Mouse (Mus musculus) retina, postnatal 7 days (tissue): Measurements from ENCODE around the gene Ermn.

Source experiments
- DNase-seq: peaks from one replicate; pipeline ENCODE4 v3.0.0-alpha.2; 2012; ENCODE audit warnings: low read depth, low spot score

Ermn gene

DNA sequence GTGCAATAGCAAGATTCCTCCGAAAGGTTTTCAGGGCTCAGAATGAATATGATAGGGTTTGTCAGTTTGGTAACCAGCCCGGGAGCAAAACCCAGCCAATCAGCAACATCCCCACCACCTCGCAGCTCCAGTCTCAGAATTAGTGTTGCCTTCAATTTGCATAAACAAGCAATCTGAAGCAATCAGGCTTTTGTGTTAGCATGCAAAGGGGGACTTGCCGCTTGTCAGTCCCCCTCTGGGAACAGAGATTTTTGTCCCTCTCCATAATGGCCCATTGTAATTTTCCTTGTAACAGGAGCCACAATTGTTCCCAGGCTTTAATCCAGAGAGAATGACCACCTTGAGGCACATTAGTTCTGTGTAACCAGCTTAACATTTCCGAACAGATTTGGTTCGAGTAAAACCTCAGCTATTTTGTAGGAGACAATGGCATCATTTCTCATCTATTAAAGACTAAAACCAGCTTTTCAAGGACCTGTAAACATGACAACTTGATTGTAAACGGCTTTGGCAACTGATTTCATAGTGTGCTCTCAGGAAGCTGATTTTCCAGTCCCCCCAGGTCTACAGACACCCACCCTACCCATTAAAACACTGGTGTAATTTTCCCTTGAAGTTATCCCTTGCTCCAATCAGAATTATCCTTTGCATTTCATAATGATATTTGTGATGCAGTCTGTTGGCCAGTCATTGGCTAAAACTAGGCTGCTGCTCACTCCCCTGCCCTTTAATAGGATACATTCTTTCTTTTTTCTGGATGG, at the start of gene Ermn:
Ermn (minus strand) TSS at position 44 of the 761 bp plus-strand sequence.
- peak; percentile 5 for DNase-seq

DNA sequence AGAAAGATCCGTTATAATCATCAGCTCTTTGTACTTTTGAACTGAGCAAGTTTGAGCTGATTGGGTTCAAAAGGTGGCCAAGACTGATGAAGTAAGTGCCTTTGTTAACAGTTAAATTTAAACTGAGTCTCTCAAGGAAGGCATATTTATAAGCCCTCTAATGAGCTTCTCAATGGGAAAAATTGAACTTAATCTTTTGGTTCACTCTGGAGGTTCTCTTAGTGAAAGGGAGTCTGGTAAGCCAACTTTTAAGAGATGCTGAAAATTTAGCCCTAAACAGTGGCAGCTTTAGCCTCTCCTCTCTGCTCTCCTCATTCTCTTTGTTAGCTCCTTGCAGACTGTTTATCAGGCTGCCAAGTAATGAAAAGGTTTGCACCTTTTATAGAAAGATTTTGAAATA, 42.2 kb upstream of the Ermn start:
- no peak for DNase-seq

DNA sequence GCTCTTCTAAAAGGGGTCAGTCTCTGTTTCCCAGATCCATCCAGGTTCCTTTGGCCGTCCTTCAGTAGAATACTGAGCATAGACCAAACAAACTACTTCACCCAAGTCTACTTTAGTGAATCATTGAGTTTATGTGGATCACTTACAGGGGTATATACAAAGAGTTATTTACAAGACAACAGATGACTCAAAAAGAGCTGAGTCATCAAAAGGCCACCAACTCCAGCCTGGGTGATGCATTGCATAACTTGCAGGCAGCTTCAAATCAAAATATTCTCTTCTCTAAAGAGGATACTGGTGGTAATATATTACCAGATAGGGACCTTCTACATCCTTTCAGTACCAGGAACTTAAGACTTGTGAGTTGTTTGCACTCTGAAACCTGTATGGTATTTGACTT, 33.8 kb upstream of the Ermn start:
- no peak for DNase-seq

DNA sequence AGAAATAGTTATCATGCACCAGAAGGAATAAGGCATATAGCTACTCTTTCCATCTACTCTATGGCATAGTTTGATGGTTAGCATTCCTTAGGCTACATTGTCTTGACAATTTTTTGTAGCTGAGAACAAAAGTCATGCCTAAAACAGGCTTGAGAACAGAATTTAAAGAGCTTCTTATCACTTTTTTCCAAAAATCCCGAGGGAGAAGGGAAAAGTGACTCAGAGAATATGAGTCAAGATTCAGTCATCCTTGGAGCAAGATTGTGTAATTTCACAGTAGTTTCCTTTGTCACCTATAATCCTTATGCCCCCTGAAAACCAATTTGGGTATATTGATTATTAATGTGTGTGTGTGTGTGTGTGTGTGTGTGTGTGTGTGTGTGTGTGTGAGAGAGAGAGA, 27.2 kb upstream of the Ermn start:
- no peak for DNase-seq

DNA sequence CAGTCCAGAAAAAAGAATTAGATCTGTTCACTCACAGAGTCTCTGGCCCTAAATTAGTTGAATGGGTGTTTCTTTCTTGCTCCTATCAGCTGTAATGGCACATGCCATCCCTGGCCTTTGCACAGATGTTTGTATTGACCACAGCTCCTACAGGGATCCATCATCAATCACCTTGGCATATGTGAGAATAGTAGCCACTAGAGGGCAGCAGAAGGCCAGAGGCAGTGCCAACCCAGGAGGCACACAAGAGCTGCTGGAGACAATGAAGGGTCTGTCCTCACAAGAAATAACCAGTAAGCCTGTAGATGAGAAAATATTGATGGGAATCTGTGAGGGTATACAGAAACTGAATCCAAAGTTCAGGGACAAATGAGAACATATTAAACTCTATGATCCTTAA, 2.7 kb upstream of the Ermn start:
- DNase-seq = peak; percentile 25

DNA sequence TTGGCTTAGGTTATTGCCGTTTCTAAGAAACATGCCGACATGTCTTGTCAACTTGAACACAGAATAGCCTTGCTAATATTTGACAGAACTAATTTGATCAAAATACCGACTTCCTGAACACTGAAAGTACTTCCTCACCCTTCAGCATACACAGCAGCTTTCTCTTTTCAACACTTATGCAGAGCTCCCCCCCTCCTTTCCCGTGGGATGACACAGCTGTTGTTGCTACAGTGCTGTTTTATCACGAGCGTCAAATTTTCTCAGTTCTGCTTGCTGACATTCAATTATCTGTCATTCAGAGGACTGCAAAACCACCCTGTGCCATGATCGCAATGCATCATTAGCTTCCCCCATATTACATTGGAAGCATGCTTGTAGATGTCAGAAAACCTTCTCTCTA, 10.8 kb downstream of the Ermn start:
- no peak for DNase-seq

DNA sequence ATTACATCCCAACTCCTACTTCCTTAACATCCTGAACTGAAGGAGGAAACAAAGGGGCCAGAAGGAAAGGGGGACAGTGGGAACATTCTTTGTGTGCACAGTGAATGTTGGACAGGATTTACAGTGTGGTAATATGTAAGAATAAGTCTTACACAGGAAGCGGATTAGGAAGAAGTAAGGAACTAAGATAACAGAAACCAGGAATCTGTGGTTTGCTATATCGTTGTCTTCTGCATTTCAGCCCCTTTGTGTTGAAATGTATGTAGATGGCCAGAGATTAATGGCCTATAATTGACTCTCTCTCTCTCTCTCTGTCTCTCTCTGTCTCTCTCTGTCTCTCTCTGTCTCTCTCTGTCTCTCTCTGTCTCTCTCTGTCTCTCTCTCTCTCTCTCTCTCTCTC, 15.7 kb downstream of the Ermn start:
- no peak for DNase-seq

DNA sequence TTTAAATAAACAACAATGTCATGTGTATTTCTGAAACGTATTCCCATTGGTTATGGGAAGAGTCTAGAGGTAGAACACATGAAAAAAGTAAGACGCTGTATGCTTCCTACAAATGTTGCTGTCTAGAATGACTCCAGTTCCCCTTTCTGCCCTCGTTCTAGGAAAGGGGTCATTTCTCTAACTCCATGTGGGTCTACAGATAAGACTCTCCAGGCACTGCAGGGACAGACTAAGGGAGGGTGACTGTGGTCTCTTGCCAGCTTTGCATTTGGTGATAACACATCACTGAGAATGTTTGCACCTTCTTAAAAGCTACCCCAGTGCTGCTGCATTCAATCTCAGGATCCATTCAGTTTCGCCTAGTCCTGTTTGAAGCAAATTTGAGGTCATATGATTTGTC, 17.0 kb downstream of the Ermn start:
- no peak for DNase-seq

DNA sequence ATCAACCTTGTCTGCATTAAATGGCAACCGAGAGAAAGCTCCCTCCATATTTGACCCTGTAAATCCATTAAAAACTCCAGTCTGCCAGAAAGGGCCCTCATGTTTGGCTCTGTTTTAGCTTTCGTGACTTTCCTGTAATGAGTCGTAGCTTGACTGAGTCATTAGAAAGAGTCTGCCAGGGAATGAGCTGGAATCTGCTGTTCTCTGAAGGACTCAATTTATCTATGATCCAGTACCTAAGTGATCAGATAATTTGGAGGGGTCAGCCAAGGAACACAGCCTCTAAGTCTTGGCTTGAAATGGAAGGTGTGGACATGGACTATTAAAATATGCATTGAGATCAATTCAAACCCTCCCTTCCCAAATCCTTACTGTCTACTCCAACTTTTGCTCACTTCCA, 21.2 kb downstream of the Ermn start:
- DNase-seq = no peak

DNA sequence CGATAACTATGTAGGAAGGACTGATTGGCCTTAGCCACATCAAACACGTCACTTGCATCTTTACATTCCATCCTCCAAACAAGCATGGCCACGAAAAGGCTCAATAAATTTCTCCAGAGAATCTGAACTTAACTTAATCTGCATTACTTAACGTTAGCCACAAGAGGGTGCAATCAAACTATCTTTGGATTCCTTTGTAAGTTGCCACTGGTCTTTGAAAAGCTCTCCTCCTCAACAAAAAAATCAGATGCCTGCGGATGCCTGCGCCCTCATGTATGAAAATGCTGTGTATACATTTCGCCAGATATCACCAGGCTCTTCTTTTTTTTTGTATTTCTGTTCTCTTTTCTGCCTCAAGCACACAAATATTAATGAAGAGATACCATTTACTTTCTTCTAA, 23.3 kb downstream of the Ermn start:
- peak; percentile 21 for DNase-seq

DNA sequence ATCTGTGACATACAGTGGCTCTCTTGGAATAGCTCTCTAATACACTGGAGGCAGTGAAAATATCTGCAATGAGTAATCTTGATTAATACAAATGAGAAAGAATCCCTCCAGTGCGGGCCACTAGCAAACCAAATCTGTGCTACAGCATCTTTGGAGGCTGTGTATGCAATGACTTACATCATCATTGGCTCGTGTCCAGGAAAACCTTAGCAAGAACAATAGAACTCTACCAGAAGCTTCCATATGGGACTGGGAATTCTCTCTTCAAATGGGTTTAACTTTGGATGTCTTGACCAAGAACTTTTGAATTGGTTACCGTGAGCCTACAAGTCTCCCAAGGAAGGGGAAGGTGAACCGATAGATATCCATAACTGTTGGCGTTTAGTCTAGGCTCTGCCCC, 25.9 kb downstream of the Ermn start:
- no peak for DNase-seq

DNA sequence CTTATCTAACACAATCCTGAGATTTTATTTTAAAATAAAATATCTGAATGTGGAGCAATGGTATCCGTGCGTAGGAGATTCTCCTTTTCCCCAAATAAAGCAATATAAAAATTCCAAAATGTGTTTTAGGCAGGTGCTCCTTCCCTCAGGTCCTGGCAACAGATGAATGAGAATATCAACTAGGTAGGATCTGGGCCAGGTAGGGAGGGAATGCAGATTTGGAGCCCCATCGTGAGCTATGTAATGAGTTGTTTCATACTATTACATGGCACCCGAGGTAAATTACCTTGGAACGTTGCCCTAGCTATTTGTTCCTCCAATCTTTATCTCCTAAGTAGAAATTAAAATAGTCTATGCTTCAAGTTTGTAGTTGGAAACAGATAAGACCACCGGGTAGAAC, 29.1 kb downstream of the Ermn start:
- DNase-seq = no peak

DNA sequence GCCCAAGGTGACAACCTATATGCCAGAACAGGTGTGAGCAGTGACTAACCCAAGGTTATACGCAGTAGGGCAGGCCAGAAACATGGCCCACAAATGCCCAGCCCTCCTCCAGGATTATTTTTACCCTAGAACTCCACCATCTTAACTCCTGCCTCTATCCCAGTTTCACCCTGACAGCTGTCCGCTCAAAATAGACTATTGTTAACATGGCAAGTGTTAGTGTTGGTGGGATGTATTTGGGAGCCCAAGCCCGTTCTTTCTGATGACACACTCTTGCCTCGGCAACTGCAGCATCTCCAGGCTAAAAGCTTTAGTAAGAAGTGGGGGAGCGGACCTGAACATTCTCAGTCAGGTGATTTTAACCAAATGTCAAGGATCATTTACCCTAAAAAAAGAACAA, 45.6 kb downstream of the Ermn start:
- no peak for DNase-seq

DNA sequence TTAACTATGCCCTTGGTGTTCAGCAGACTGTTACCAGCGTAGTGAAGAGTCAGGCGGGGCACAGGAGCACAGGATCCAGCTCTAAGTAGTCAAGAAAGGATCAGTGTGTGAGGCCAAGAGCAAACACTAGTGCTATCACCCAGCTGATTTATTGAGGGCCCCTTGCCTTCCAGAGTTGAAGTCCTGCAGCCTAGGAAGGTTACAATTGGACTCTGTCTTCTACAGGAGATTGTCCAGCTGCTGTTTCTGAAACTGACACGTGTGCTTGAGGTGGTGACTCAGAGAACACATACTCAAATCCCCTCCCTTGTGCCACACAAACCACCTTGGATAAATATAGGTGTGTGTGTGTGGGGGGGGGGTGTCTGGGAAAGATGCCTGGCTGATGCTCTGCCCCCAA, 51.2 kb downstream of the Ermn start:
- no peak for DNase-seq

DNA sequence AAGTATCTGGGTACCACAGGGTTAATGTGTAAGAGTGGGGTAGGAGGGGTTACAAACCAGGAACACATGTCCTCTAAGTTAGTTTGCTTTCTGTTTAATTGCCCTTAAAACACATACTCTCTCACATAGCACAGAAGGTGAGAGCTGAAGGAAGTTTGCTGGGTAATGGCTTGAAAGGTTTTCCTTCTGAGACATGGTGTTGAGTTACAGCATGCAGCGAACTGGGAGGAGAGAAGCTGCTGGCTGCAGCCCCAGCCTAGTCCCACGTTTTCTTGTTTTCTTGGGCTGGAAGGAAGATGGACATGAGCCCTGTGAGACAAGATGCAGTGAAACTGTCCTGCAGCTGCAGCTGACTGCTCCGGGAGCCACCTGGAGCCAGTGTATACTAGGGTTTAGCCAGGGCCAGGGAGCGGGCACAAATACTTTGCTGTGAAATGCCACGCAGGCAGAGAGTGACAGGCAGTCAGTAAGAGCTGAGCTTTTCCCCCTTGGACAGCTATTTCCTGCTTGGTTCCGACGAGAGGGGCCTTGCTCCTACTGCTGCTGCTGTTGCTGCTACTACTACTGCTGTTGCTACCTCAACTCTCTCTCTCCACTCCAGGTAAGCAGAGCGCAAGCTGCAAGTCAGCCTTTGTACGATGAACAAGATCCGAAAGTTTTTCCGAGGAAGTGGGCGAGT, 54.8 kb downstream of the Ermn start, which contains the start of gene Galnt5:
Galnt5 (plus strand) TSS at position 133 of the 679 bp plus-strand sequence.
- no peak for DNase-seq
